Mouse (Mus musculus) hindlimb bud, embryonic 11.5 days (tissue): ENCODE measurements around the gene Sox8.

Source experiments
- DNase-seq: peaks from one replicate; pipeline ENCODE4 v3.0.0-alpha.2; 2012; ENCODE audit warnings: low read depth, low spot score; ENCODE audit errors: extremely low spot score

Gene Sox8

GRCm38 (mm10) chr17:25582076-25582475, 11.6 kb upstream of the Sox8 start:
- DNase-seq: no peak

- DNase-seq: no peak
These were observed 9.0 kb upstream of the Sox8 start for GRCm38 (mm10) chr17:25579332-25580047.

- no peak for DNase-seq
These were observed 8.4 kb upstream of the Sox8 start, which contains the start of gene Lmf1 for GRCm38 (mm10) chr17:25578920-25579319. Gene Lmf1 (plus strand): TSS chr17:25579085.

GRCm38 (mm10) chr17:25577702-25578101, 7.2 kb upstream of the Sox8 start:
- no peak for DNase-seq

- no peak for DNase-seq
These were observed 6.8 kb upstream of the Sox8 start for GRCm38 (mm10) chr17:25577263-25577662.

GRCm38 (mm10) chr17:25576034-25576433, 5.5 kb upstream of the Sox8 start:
- DNase-seq: no peak

- no peak for DNase-seq
These were observed 4.9 kb upstream of the Sox8 start for GRCm38 (mm10) chr17:25575208-25575971.

GRCm38 (mm10) chr17:25571453-25571820, 951 bp upstream of the Sox8 start:
- no peak for DNase-seq

GRCm38 (mm10) chr17:25569833-25570647, 446 bp downstream of the Sox8 start:
- DNase-seq: no peak

- DNase-seq: no peak
These were observed 1.6 kb downstream of the Sox8 start for GRCm38 (mm10) chr17:25568880-25569279.

GRCm38 (mm10) chr17:25568206-25568605, 2.3 kb downstream of the Sox8 start:
- no peak for DNase-seq

- no peak for DNase-seq
These were observed 2.7 kb downstream of the Sox8 start for GRCm38 (mm10) chr17:25567745-25568144.

- no peak for DNase-seq
These were observed 3.2 kb downstream of the Sox8 start for GRCm38 (mm10) chr17:25567261-25567660.

- no peak for DNase-seq
These were observed 4.5 kb downstream of the Sox8 start for GRCm38 (mm10) chr17:25565860-25566600.

- no peak for DNase-seq
These were observed 5.2 kb downstream of the Sox8 start for GRCm38 (mm10) chr17:25565244-25565643.

GRCm38 (mm10) chr17:25564481-25564880, 6.0 kb downstream of the Sox8 start:
- DNase-seq: no peak

GRCm38 (mm10) chr17:25561223-25562028, 9.1 kb downstream of the Sox8 start:
- no peak for DNase-seq

- no peak for DNase-seq
These were observed 9.8 kb downstream of the Sox8 start for GRCm38 (mm10) chr17:25560554-25561222.

- no peak for DNase-seq
These were observed 10.9 kb downstream of the Sox8 start for GRCm38 (mm10) chr17:25559634-25560033.
